Mouse (Mus musculus): ENCODE data around the gene Chid1. TPM values are rescaled to one million over a fixed set of nuclear protein-coding genes. Genes with fewer than 3 reads are reported as not detected.

Chid1 gene
- polyA plus RNA-seq, 1 experiment, result 89.4 TPM

DNA sequence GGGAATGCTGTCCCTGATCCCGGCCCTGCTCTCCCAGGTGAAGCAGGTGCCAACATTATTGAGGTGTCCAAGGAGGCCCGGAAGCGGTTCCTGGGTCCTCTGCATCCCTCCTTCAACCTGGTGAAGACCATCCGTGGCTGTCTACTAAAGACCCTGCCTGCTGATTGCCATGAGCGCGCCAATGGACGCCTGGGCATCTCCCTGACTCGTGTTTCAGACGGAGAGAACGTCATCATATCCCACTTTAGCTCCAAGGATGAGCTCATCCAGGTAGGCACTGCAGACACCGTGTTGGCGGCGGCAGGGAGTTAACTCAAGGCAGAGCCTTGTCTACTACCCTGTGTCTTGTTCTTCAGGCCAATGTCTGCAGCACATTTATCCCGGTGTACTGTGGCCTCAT is 82.4 kb downstream of the Chid1 start:
- H3K4me1 ChIP-seq (ENCODE audit: control insufficient read depth, insufficient read depth, low read length), result peaks cover 23% of the 10 kb centered on the region
- H3K27ac ChIP-seq (ENCODE audit: control insufficient read depth, insufficient read depth, low read depth, low read length), result no peak overlapping the region
- TF ChIP-seq POLR2A (IDR thresholded peaks at IDR 0.05; ENCODE audit: control insufficient read depth, low read depth, low read length), result no peak
- no peak for TF ChIP-seq CTCF (IDR thresholded peaks at IDR 0.05; ENCODE audit: control insufficient read depth, insufficient read depth, insufficient replicate concordance, low read depth, low read length)
- H3K4me3 ChIP-seq (ENCODE audit: control insufficient read depth, low read depth, low read length), result no peak overlapping the region
- peaks cover 1% of the 10 kb centered on the region; the same call in 1 of the 2 replicates for H3K36me3 ChIP-seq (ENCODE audit: control insufficient read depth, insufficient read depth, low read length)
- no peaks in the 10 kb centered on the region for H3K27me3 ChIP-seq (ENCODE audit: control insufficient read depth, insufficient read depth, low read length)

DNA sequence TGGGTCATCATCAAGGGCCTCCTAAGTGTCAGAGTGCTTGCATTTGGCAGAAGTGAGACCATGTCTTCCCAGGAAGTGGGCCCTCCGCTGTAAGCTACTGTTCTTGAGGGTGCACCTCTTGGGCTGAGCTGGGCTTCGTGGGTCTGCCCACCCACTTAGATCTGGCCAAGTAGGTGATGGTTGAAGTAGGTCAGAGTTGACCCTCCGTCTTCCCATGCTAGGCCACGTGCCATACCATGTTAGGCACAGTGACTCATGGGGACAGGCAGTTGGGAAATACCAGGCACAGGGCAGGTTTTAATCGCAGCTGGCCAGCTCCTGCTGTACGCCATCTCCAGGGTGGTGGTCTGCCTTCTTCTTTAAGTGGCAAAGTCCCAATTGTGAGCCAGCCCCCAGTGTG is 82.9 kb downstream of the Chid1 start:
- Histone ChIP-seq H3K4me3 (ENCODE audit: control insufficient read depth, low read depth, low read length) (no peak overlapping the region), H3K36me3 (ENCODE audit: control insufficient read depth, insufficient read depth, low read length) (peaks cover 1% of the 10 kb centered on the region; the same call in 1 of the 2 replicates), H3K27me3 (ENCODE audit: control insufficient read depth, insufficient read depth, low read length) (no peaks in the 10 kb centered on the region), H3K4me1 (ENCODE audit: control insufficient read depth, insufficient read depth, low read length) (peaks cover 19% of the 10 kb centered on the region), H3K27ac (ENCODE audit: control insufficient read depth, insufficient read depth, low read depth, low read length) (no peak overlapping the region)
- TF ChIP-seq POLR2A (IDR thresholded peaks at IDR 0.05; ENCODE audit: control insufficient read depth, low read depth, low read length) (no peak), CTCF (IDR thresholded peaks at IDR 0.05; ENCODE audit: control insufficient read depth, insufficient read depth, insufficient replicate concordance, low read depth, low read length) (no peak)

GRCm38 (mm10) chr7:141455610-141456314 is 83.9 kb downstream of the Chid1 start:
- peak overlapping the region; percentile 94 for H3K4me3 ChIP-seq (ENCODE audit: control insufficient read depth, low read depth, low read length)
- peak overlapping the region; percentile 93 for H3K27ac ChIP-seq (ENCODE audit: control insufficient read depth, insufficient read depth, low read depth, low read length)
- no peak for TF ChIP-seq CTCF (IDR thresholded peaks at IDR 0.05; ENCODE audit: control insufficient read depth, insufficient read depth, insufficient replicate concordance, low read depth, low read length)
- TF ChIP-seq POLR2A (IDR thresholded peaks at IDR 0.05; ENCODE audit: control insufficient read depth, low read depth, low read length), result no peak
- peaks cover 13% of the 10 kb centered on the region for H3K4me1 ChIP-seq (ENCODE audit: control insufficient read depth, insufficient read depth, low read length)
- H3K27me3 ChIP-seq (ENCODE audit: control insufficient read depth, insufficient read depth, low read length), result no peaks in the 10 kb centered on the region
- H3K36me3 ChIP-seq (ENCODE audit: control insufficient read depth, insufficient read depth, low read length), result peaks cover 1% of the 10 kb centered on the region; the same call in 1 of the 2 replicates

DNA sequence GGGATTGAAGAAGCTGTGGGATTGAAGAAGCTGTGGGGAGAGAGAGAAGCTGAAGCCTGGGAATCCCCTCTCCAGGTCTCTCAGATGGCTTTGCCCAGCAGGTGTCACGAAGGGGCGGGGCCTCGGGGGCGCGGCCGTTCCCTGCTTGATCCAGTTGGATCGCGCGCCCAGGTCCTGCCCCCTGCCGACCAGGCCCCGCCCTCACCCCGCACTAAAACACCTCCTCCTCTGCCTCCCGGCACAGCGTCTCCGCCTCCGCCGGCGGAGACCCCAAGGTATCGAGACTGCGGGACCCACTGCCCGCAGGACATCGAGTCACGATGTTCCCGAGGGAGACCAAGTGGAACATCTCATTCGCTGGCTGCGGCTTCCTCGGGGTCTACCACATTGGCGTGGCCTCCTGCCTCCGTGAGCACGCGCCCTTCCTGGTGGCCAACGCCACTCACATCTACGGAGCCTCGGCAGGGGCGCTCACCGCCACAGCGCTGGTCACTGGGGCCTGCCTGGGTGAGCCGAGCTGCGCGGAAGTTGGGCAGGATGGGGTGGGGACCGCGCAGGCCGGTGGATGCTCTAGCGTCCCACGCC is 84.6 kb downstream of the Chid1 start, which contains the start of gene Pnpla2:
TSS of gene Pnpla2 (plus strand) at position 232 of the 585 bp plus-strand sequence.
- peak; percentile 78 for TF ChIP-seq POLR2A (IDR thresholded peaks at IDR 0.05; ENCODE audit: control insufficient read depth, low read depth, low read length)
- no peak for TF ChIP-seq CTCF (IDR thresholded peaks at IDR 0.05; ENCODE audit: control insufficient read depth, insufficient read depth, insufficient replicate concordance, low read depth, low read length)
- Histone ChIP-seq H3K4me3 (ENCODE audit: control insufficient read depth, low read depth, low read length) (peak within 1 kb of the TSS; percentile 94), H3K27me3 (ENCODE audit: control insufficient read depth, insufficient read depth, low read length) (no peaks in the 10 kb centered on the region), H3K4me1 (ENCODE audit: control insufficient read depth, insufficient read depth, low read length) (peaks cover 13% of the 10 kb centered on the region), H3K27ac (ENCODE audit: control insufficient read depth, insufficient read depth, low read depth, low read length) (peak within 1 kb of the TSS; percentile 93), H3K36me3 (ENCODE audit: control insufficient read depth, insufficient read depth, low read length) (peaks cover 1% of the 10 kb centered on the region; the same call in 1 of the 2 replicates)

- H3K27ac ChIP-seq (ENCODE audit: control insufficient read depth, insufficient read depth, low read depth, low read length), result no peak overlapping the region
- peaks cover 1% of the 10 kb centered on the region; the same call in 1 of the 2 replicates for H3K36me3 ChIP-seq (ENCODE audit: control insufficient read depth, insufficient read depth, low read length)
- H3K4me1 ChIP-seq (ENCODE audit: control insufficient read depth, insufficient read depth, low read length), result peaks cover 11% of the 10 kb centered on the region
- no peak for TF ChIP-seq POLR2A (IDR thresholded peaks at IDR 0.05; ENCODE audit: control insufficient read depth, low read depth, low read length)
- no peak for TF ChIP-seq CTCF (IDR thresholded peaks at IDR 0.05; ENCODE audit: control insufficient read depth, insufficient read depth, insufficient replicate concordance, low read depth, low read length)
- no peak overlapping the region; the same call in 1 of the 2 replicates for H3K4me3 ChIP-seq (ENCODE audit: control insufficient read depth, low read depth, low read length)
- H3K27me3 ChIP-seq (ENCODE audit: control insufficient read depth, insufficient read depth, low read length), result no peaks in the 10 kb centered on the region
Observed at GRCm38 (mm10) chr7:141453636-141454035, 86.0 kb downstream of the Chid1 start.

GRCm38 (mm10) chr7:141451928-141452327 is 87.7 kb downstream of the Chid1 start:
- Histone ChIP-seq H3K4me1 (ENCODE audit: control insufficient read depth, insufficient read depth, low read length) (peaks cover 13% of the 10 kb centered on the region), H3K4me3 (ENCODE audit: control insufficient read depth, low read depth, low read length) (no peak overlapping the region), H3K36me3 (ENCODE audit: control insufficient read depth, insufficient read depth, low read length) (no peaks in the 10 kb centered on the region), H3K27me3 (ENCODE audit: control insufficient read depth, insufficient read depth, low read length) (no peaks in the 10 kb centered on the region), H3K27ac (ENCODE audit: control insufficient read depth, insufficient read depth, low read depth, low read length) (no peak overlapping the region)
- TF ChIP-seq CTCF (IDR thresholded peaks at IDR 0.05; ENCODE audit: control insufficient read depth, insufficient read depth, insufficient replicate concordance, low read depth, low read length) (no peak), POLR2A (IDR thresholded peaks at IDR 0.05; ENCODE audit: control insufficient read depth, low read depth, low read length) (no peak)

Measured in testis, adult 2 months (tissue).